Mouse (Mus musculus) cortical plate, adult 2 months (tissue): ENCODE measurements at regions not wholly inside any gene's neighbourhood (a gene's known extent, or its start where the extent isn't known, plus 50 kb on each side); places are given as distances from the start of the nearest gene placed in this dataset.

Experiments
- CTCF ChIP-seq: fragments of 200-500 bp; IDR thresholded peaks from 2 replicates; pipeline ENCODE4 v1.5.1; 2011; ENCODE audit warnings: mild to moderate bottlenecking, control low read depth, low read length; ENCODE audit not compliant: insufficient read depth; ENCODE audit errors: extremely low read depth
- POLR2A ChIP-seq: fragments of 200-500 bp; IDR thresholded peaks from 2 replicates; pipeline ENCODE4 v1.6.1; 2011; ENCODE audit warnings: mild to moderate bottlenecking, low read length, control low read depth; ENCODE audit not compliant: insufficient read depth; ENCODE audit errors: extremely low read depth

DNA sequence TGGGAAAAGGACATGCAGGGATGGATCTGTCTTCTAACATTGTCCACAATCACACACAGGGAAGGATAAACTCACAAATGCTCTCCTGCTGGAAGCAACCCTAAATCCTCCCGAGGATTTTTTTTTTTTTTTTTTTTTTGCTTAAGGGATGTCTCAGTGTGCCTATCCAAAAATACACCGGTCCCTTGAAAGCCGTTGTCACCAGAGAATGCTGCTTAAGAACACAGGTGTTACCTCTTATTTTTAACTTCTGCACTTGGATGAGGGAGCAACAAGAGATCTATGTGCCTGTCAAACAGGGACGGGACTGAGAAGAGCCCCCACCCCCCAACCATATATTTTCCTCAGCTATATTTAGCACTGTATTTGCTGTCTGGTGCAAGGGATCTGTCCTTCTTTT is 375.8 kb downstream of the Tmem132b start:
- no peak for TF ChIP-seq POLR2A
- no peak for TF ChIP-seq CTCF
